Mouse (Mus musculus): Measurements from ENCODE around the gene Gm11127. TPM values are rescaled to one million over a fixed set of nuclear protein-coding genes. Genes with fewer than 3 reads are reported as not detected.
"Not testable (repeated sequence)": the region's sequence is repeated elsewhere in the genome, so short reads cannot be mapped to it uniquely, and the experiment has no call there.

Gene Gm11127
- polyA plus RNA-seq, 1 experiment from 2014 or later: not detected

- not testable (repeated sequence) for ATAC-seq; H3K9me3 ChIP-seq; H3K9ac ChIP-seq (replicated peaks); H3K27me3 ChIP-seq; H3K4me2 ChIP-seq (replicated peaks); H3K4me1 ChIP-seq (replicated peaks); H3K4me3 ChIP-seq (replicated peaks); H3K27ac ChIP-seq; H3K36me3 ChIP-seq
- 89% methylated on average over 25 of the region's 25 CpGs for WGBS
These were observed 244 bp downstream of the Gm11127 start for GRCm38 (mm10) chr17:36057927-36058326.

GRCm38 (mm10) chr17:36043286-36043685, 14.9 kb downstream of the Gm11127 start:
- Histone ChIP-seq H3K4me1 (replicated peaks) (peaks cover 11% of the 10 kb centered on the region; the same call in 1 of the 2 replicates), H3K9me3 (no peaks in the 10 kb centered on the region), H3K4me3 (replicated peaks) (peak overlapping the region; percentile 35; the same call in 1 of the 2 replicates), H3K9ac (replicated peaks) (no peak overlapping the region), H3K4me2 (replicated peaks) (peak overlapping the region; percentile 67), H3K27ac (no peak overlapping the region), H3K36me3 (no peaks in the 10 kb centered on the region), H3K27me3 (peaks cover 14% of the 10 kb centered on the region; the same call in 1 of the 2 replicates)
- ATAC-seq: no peak
- WGBS: 89% methylated on average over 3 of the region's 3 CpGs

- H3K27ac ChIP-seq, H3K9me3 ChIP-seq, H3K36me3 ChIP-seq: not testable (repeated sequence)
- WGBS: under 1% methylated on average over 12 of the region's 12 CpGs
- peak within 1 kb of the TSS; percentile 67 for H3K4me2 ChIP-seq (replicated peaks)
- peak within 1 kb of the TSS; percentile 35 for H3K4me3 ChIP-seq (replicated peaks)
- H3K9ac ChIP-seq (replicated peaks): peak within 1 kb of the TSS; percentile 53
- H3K27me3 ChIP-seq: peaks cover 14% of the 10 kb centered on the region; the same call in 1 of the 2 replicates
- peaks cover 11% of the 10 kb centered on the region; the same call in 1 of the 2 replicates for H3K4me1 ChIP-seq (replicated peaks)
- peak; percentile 93 for ATAC-seq
These were observed 15.5 kb downstream of the Gm11127 start, which contains the start of the genes H2-T22 and Gm6034 for GRCm38 (mm10) chr17:36042610-36043169. Gene H2-T22, minus strand, starts transcription at chr17:36042747. Gene Gm6034, plus strand, starts transcription at chr17:36042961.

GRCm38 (mm10) chr17:36042055-36042454, 16.1 kb downstream of the Gm11127 start:
- ATAC-seq: peak; percentile 73
- not testable (repeated sequence) for H3K27ac ChIP-seq, H3K9me3 ChIP-seq, H3K36me3 ChIP-seq
- H3K9ac ChIP-seq (replicated peaks): peak overlapping the region; percentile 53
- peak overlapping the region; percentile 35 for H3K4me3 ChIP-seq (replicated peaks)
- H3K4me1 ChIP-seq (replicated peaks): peaks cover 11% of the 10 kb centered on the region; the same call in 1 of the 2 replicates
- 1% methylated on average over 19 of the region's 19 CpGs for WGBS
- H3K4me2 ChIP-seq (replicated peaks): peak overlapping the region; percentile 67
- H3K27me3 ChIP-seq: peaks cover 14% of the 10 kb centered on the region; the same call in 1 of the 2 replicates

GRCm38 (mm10) chr17:36040604-36041003, 17.6 kb downstream of the Gm11127 start:
- H3K9me3 ChIP-seq; H3K27ac ChIP-seq; H3K4me3 ChIP-seq (replicated peaks); ATAC-seq; H3K4me2 ChIP-seq (replicated peaks); H3K36me3 ChIP-seq; H3K9ac ChIP-seq (replicated peaks): not testable (repeated sequence)
- Histone ChIP-seq H3K4me1 (replicated peaks) (peaks cover 11% of the 10 kb centered on the region; the same call in 1 of the 2 replicates), H3K27me3 (peaks cover 14% of the 10 kb centered on the region; the same call in 1 of the 2 replicates)
- WGBS: 88% methylated on average over 2 of the region's 2 CpGs

- 89% methylated on average over 13 of the region's 13 CpGs for WGBS
- not testable (repeated sequence) for H3K9ac ChIP-seq (replicated peaks); H3K4me2 ChIP-seq (replicated peaks); H3K27me3 ChIP-seq; H3K36me3 ChIP-seq; H3K27ac ChIP-seq; H3K4me3 ChIP-seq (replicated peaks); ATAC-seq; H3K9me3 ChIP-seq
- H3K4me1 ChIP-seq (replicated peaks): peaks cover 12% of the 10 kb centered on the region
These were observed 22.0 kb downstream of the Gm11127 start for GRCm38 (mm10) chr17:36036126-36036525.

- ATAC-seq: not testable (repeated sequence)
- peaks cover 12% of the 10 kb centered on the region for H3K4me1 ChIP-seq (replicated peaks)
- WGBS: 41% methylated on average over 3 of the region's 3 CpGs
These were observed 23.0 kb downstream of the Gm11127 start for GRCm38 (mm10) chr17:36035010-36035638.

GRCm38 (mm10) chr17:36034524-36034923, 23.6 kb downstream of the Gm11127 start:
- ATAC-seq; H3K27me3 ChIP-seq; H3K27ac ChIP-seq; H3K36me3 ChIP-seq; H3K9ac ChIP-seq (replicated peaks); H3K4me2 ChIP-seq (replicated peaks); H3K9me3 ChIP-seq; H3K4me3 ChIP-seq (replicated peaks): not testable (repeated sequence)
- WGBS: 60% methylated on average over 3 of the region's 3 CpGs
- H3K4me1 ChIP-seq (replicated peaks): peaks cover 12% of the 10 kb centered on the region

More at GRCm38 (mm10) chr17:36035010-36035638, 23.0 kb downstream of the Gm11127 start:
- not testable (repeated sequence) for H3K9me3 ChIP-seq; H3K9ac ChIP-seq (replicated peaks); H3K36me3 ChIP-seq; H3K4me3 ChIP-seq (replicated peaks); H3K27me3 ChIP-seq; H3K27ac ChIP-seq; H3K4me2 ChIP-seq (replicated peaks)

- peak within 1 kb of the TSS; percentile 69 for H3K9ac ChIP-seq (replicated peaks)
- WGBS: 0% methylated on average over 25 of the region's 25 CpGs
- not testable (repeated sequence) for H3K27me3 ChIP-seq, H3K36me3 ChIP-seq, H3K9me3 ChIP-seq, H3K27ac ChIP-seq
- ATAC-seq: peak; percentile 38; the same call in 1 of the 2 replicates
- H3K4me3 ChIP-seq (replicated peaks): peak within 1 kb of the TSS; percentile 46
- H3K4me2 ChIP-seq (replicated peaks): peak within 1 kb of the TSS; percentile 82
- peaks cover 12% of the 10 kb centered on the region for H3K4me1 ChIP-seq (replicated peaks)
These were observed 25.8 kb downstream of the Gm11127 start, which contains the start of gene H2-T23 for GRCm38 (mm10) chr17:36032351-36032875. Gene H2-T23, minus strand, starts transcription at chr17:36032855.

GRCm38 (mm10) chr17:36031583-36032331, 26.4 kb downstream of the Gm11127 start:
- peak overlapping the region; percentile 69 for H3K9ac ChIP-seq (replicated peaks)
- ATAC-seq: peak; percentile 65
- H3K4me2 ChIP-seq (replicated peaks): peak overlapping the region; percentile 82
- not testable (repeated sequence) for H3K27me3 ChIP-seq, H3K36me3 ChIP-seq, H3K9me3 ChIP-seq, H3K27ac ChIP-seq
- WGBS: 3% methylated on average over 40 of the region's 40 CpGs
- H3K4me1 ChIP-seq (replicated peaks): peaks cover 12% of the 10 kb centered on the region
- peak overlapping the region; percentile 46 for H3K4me3 ChIP-seq (replicated peaks)

- not testable (repeated sequence) for H3K27ac ChIP-seq, H3K27me3 ChIP-seq, H3K9me3 ChIP-seq, H3K36me3 ChIP-seq
- Histone ChIP-seq H3K4me2 (replicated peaks) (peak overlapping the region; percentile 82), H3K4me1 (replicated peaks) (peaks cover 12% of the 10 kb centered on the region), H3K9ac (replicated peaks) (peak overlapping the region; percentile 44; the same call in 1 of the 2 replicates), H3K4me3 (replicated peaks) (peak overlapping the region; percentile 46)
- ATAC-seq: peak; percentile 37
- 42% methylated on average over 8 of the region's 8 CpGs for WGBS
These were observed 27.2 kb downstream of the Gm11127 start for GRCm38 (mm10) chr17:36030703-36031582.

All from midbrain, embryonic 13.5 days (tissue).